Mouse (Mus musculus) liver, embryonic 11.5 days (tissue): ENCODE data around the gene Trpc4ap. TPM values are rescaled to one million over a fixed set of nuclear protein-coding genes. Genes with fewer than 3 reads are reported as not detected.
A peak's percentile ranks its signal among the peaks of the same experiment; 100 is the strongest.
"Not testable (repeated sequence)": the region's sequence is repeated elsewhere in the genome, so short reads cannot be mapped to it uniquely, and the experiment has no call there.

Source experiments
- ATAC-seq: fragments of 200-750 bp; cut with Nextera tagmentation; replicated peaks from 2 replicates; pipeline ENCODE4 v1.8.0; 2017; ENCODE audit warnings: moderate number of reproducible peaks, mild to moderate bottlenecking, moderate TSS enrichment, moderate library complexity; ENCODE audit not compliant: low FRiP score
- DNase-seq: peaks from one replicate; pipeline ENCODE4 v3.0.0-alpha.2; 2017; ENCODE audit warnings: low spot score
- H3K27ac ChIP-seq: fragments of 300-500 bp; sonication (generic); 2 replicates; pipeline ENCODE4 v1.5.1; 2014; ENCODE audit warnings: mild to moderate bottlenecking, low read depth, low read length, control low read depth
- H3K27me3 ChIP-seq: fragments of 300-500 bp; sonication (generic); replicated peaks from 2 replicates; pipeline ENCODE4 v1.6.1; 2014; ENCODE audit warnings: low read length, mixed read lengths; ENCODE audit not compliant: control insufficient read depth, insufficient read depth
- H3K36me3 ChIP-seq: fragments of 300-500 bp; sonication (generic); 2 replicates; pipeline ENCODE4 v1.6.1; 2014; ENCODE audit warnings: mild to moderate bottlenecking, low read length, moderate library complexity, mixed read lengths; ENCODE audit not compliant: control insufficient read depth, insufficient read depth
- H3K4me1 ChIP-seq: fragments of 300-500 bp; sonication (generic); replicated peaks from 2 replicates; pipeline ENCODE4 v1.6.1; 2014; ENCODE audit warnings: low read length, mixed read lengths; ENCODE audit not compliant: control insufficient read depth, insufficient read depth
- H3K4me2 ChIP-seq: fragments of 300-500 bp; sonication (generic); 2 replicates; pipeline ENCODE4 v1.6.1; 2014; ENCODE audit warnings: mild to moderate bottlenecking, control low read depth, moderate library complexity
- H3K4me3 ChIP-seq: fragments of 300-500 bp; sonication (generic); 2 replicates; pipeline ENCODE4 v1.5.1; 2014; ENCODE audit warnings: low read depth, low read length, control low read depth
- H3K9ac ChIP-seq: fragments of 300-500 bp; sonication (generic); 2 replicates; pipeline ENCODE4 v1.6.1; 2014; ENCODE audit warnings: low read depth, low read length, control low read depth
- H3K9me3 ChIP-seq: fragments of 300-500 bp; sonication (generic); 2 replicates; pipeline ENCODE4 v1.6.1; 2016; ENCODE audit warnings: low read length, inconsistent platforms, mixed read lengths; ENCODE audit not compliant: control insufficient read depth
- WGBS: fragments of 180-500 bp; shearing (Covaris S2); extraction: QIAGEN DNeasy Blood & Tissue Kit; methylation state at CpG from one replicate; pipeline ENCODE4 v1.1.7; 2014; 5-methylcytosine and 5-hydroxymethylcytosine counted together
- polyA plus RNA-seq: library from polyadenylated mRNA; unstranded; fragments of >200 nt; fragmentation: Nextera tagmentation; extraction: Ambion mirVana; gene quantifications from 2 replicates; pipeline ENCODE4 v1.2.1, GENCODE M21; 2014

Gene Trpc4ap
- polyA plus RNA-seq, 1 experiment from 2014 or later: 103 TPM

GRCm38 (mm10) chr2:155701399-155701919, 9.3 kb upstream of the Trpc4ap start:
- WGBS: 90% methylated on average over 19 of the region's 19 CpGs

DNA sequence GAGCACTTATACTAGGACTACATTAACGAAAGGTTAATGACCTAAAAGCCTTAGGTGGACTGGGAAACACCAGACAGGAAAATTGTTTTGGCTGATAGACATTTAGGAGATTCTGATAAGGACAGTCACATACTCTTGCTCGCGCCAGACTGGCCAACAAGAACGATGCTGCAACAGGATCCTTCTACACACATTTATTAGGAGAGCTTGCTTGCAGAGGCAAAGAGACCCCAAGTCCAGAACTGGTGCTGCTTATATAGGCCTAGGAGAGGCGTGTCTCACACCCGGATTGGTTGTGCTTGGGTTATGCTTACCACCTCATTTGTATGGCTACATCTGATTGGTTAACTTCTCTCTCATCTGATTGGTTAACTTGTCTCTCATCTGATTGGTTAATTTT, 6.3 kb upstream of the Trpc4ap start:
- not testable (repeated sequence) for H3K27ac ChIP-seq, H3K36me3 ChIP-seq, H3K9me3 ChIP-seq, H3K4me1 ChIP-seq, H3K4me2 ChIP-seq, H3K9ac ChIP-seq, H3K4me3 ChIP-seq, DNase-seq, H3K27me3 ChIP-seq, ATAC-seq
- WGBS: 83% methylated on average over 6 of the region's 6 CpGs

More at GRCm38 (mm10) chr2:155701399-155701919, 9.3 kb upstream of the Trpc4ap start:
- H3K36me3 ChIP-seq: peaks cover 9% of the 10 kb centered on the region; the same call in 1 of the 2 replicates
- H3K27me3 ChIP-seq: no peaks in the 10 kb centered on the region
- H3K4me1 ChIP-seq: no peaks in the 10 kb centered on the region
- H3K4me2 ChIP-seq: no peak overlapping the region
- DNase-seq (no peak), ATAC-seq (no peak)
- no peak overlapping the region for H3K4me3 ChIP-seq
- H3K9ac ChIP-seq: no peak overlapping the region
- H3K27ac ChIP-seq: no peak overlapping the region
- no peaks in the 10 kb centered on the region for H3K9me3 ChIP-seq

- H3K9me3 ChIP-seq: no peaks in the 10 kb centered on the region
- H3K4me1 ChIP-seq: no peaks in the 10 kb centered on the region
- DNase-seq: no peak
- peaks cover 3% of the 10 kb centered on the region; the same call in 1 of the 2 replicates for H3K36me3 ChIP-seq
- WGBS: 65% methylated on average over 7 of the region's 7 CpGs
- H3K9ac ChIP-seq: no peak overlapping the region
- no peak overlapping the region for H3K4me3 ChIP-seq
- H3K27me3 ChIP-seq: no peaks in the 10 kb centered on the region
- peak overlapping the region; percentile 1; the same call in 1 of the 2 replicates for H3K4me2 ChIP-seq
- H3K27ac ChIP-seq: no peak overlapping the region
- ATAC-seq: no peak
Observed at GRCm38 (mm10) chr2:155696851-155697250, 4.7 kb upstream of the Trpc4ap start.

GRCm38 (mm10) chr2:155696091-155696558, 3.9 kb upstream of the Trpc4ap start:
- no peak overlapping the region for H3K27ac ChIP-seq
- H3K4me2 ChIP-seq: peak overlapping the region; percentile 25
- H3K9ac ChIP-seq: no peak overlapping the region
- WGBS: 13% methylated on average over 7 of the region's 7 CpGs
- no peaks in the 10 kb centered on the region for H3K27me3 ChIP-seq
- no peaks in the 10 kb centered on the region for H3K36me3 ChIP-seq
- H3K4me1 ChIP-seq: peaks cover 2% of the 10 kb centered on the region
- ATAC-seq: no peak
- DNase-seq: peak; percentile 77
- peak overlapping the region; percentile 10; the same call in 1 of the 2 replicates for H3K4me3 ChIP-seq
- H3K9me3 ChIP-seq: no peaks in the 10 kb centered on the region

- Histone ChIP-seq H3K9me3 (no peaks in the 10 kb centered on the region), H3K4me3 (no peak overlapping the region), H3K27me3 (no peaks in the 10 kb centered on the region), H3K4me1 (peaks cover 10% of the 10 kb centered on the region), H3K4me2 (no peak overlapping the region), H3K36me3 (no peaks in the 10 kb centered on the region), H3K27ac (no peak overlapping the region), H3K9ac (no peak overlapping the region)
- 67% methylated on average over 3 of the region's 3 CpGs for WGBS
- DNase-seq: no peak
- no peak for ATAC-seq
Observed at GRCm38 (mm10) chr2:155695316-155695715, 3.1 kb upstream of the Trpc4ap start.

DNA sequence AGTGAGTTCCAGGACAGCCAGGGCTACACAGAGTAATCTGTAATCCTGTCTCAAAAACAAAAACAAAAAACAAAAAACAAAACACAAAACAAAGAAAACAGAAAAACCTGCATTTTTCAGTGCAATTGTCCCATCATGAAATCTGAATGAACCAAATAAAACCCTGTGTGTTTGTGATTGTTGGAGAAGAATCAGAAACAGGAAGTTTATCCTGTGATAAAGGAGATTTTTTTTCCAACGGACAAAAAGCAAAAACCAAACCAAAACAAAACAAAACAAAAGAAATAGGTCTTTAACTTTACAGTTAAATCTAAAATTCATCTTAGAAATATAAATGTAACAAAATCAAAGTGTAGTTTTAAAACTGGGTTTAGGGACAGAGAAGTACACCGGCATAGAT, 2.4 kb upstream of the Trpc4ap start:
- DNase-seq: no peak
- Histone ChIP-seq H3K4me3 (no peak overlapping the region), H3K36me3 (no peaks in the 10 kb centered on the region), H3K9me3 (no peaks in the 10 kb centered on the region), H3K27ac (no peak overlapping the region), H3K4me2 (no peak overlapping the region), H3K9ac (no peak overlapping the region), H3K27me3 (no peaks in the 10 kb centered on the region), H3K4me1 (peaks cover 10% of the 10 kb centered on the region)
- ATAC-seq: no peak
- WGBS: 61% methylated on average over 2 of the region's 2 CpGs

GRCm38 (mm10) chr2:155693136-155693535, 952 bp upstream of the Trpc4ap start:
- no peaks in the 10 kb centered on the region for H3K27me3 ChIP-seq
- no peak overlapping the region for H3K4me2 ChIP-seq
- no peak overlapping the region for H3K27ac ChIP-seq
- H3K9ac ChIP-seq: no peak overlapping the region
- DNase-seq (no peak), ATAC-seq (no peak)
- 76% methylated on average over 4 of the region's 4 CpGs for WGBS
- H3K9me3 ChIP-seq: no peaks in the 10 kb centered on the region
- H3K36me3 ChIP-seq: no peaks in the 10 kb centered on the region
- H3K4me1 ChIP-seq: peaks cover 10% of the 10 kb centered on the region
- no peak overlapping the region for H3K4me3 ChIP-seq

DNA sequence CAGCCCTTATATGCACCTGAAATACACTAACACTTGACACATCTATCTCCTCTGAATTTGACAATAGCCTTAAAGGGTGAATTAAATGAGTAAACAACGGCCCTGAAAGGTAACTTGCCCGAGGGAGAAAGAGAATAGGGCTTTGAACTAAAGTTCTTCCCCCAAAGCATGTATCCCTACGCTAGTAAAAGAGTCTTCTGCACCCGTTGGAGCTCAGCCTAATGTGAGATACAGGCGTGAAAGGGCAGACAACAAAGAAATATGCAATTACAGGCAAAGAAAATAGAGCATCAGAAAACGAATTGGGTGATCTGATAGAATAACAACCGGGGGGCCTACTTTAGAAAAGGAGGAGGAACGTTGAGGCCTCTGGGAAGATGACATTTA, 855 bp downstream of the Trpc4ap start:
- peak overlapping the region; percentile 81 for H3K4me2 ChIP-seq
- H3K4me1 ChIP-seq: peaks cover 10% of the 10 kb centered on the region
- no peaks in the 10 kb centered on the region; the same call in 1 of the 2 replicates for H3K36me3 ChIP-seq
- ATAC-seq: no peak
- H3K9ac ChIP-seq: peak overlapping the region; percentile 87
- H3K27ac ChIP-seq: peak overlapping the region; percentile 82; the same call in 1 of the 2 replicates
- H3K27me3 ChIP-seq: no peaks in the 10 kb centered on the region
- WGBS: 7% methylated on average over 8 of the region's 8 CpGs
- no peaks in the 10 kb centered on the region for H3K9me3 ChIP-seq
- no peak for DNase-seq
- H3K4me3 ChIP-seq: peak overlapping the region; percentile 85

- DNase-seq (no peak), ATAC-seq (no peak)
- Histone ChIP-seq H3K9ac (no peak overlapping the region), H3K9me3 (no peaks in the 10 kb centered on the region), H3K27ac (no peak overlapping the region), H3K4me2 (no peak overlapping the region), H3K4me3 (no peak overlapping the region), H3K27me3 (no peaks in the 10 kb centered on the region), H3K36me3 (no peaks in the 10 kb centered on the region; the same call in 1 of the 2 replicates), H3K4me1 (peaks cover 10% of the 10 kb centered on the region)
- WGBS: 87% methylated on average over 4 of the region's 4 CpGs
Observed at GRCm38 (mm10) chr2:155689211-155689610, 3.0 kb downstream of the Trpc4ap start.
